Mouse (Mus musculus): Measurements from ENCODE around the gene Olfr67. TPM values are rescaled to one million over a fixed set of nuclear protein-coding genes. Genes with fewer than 3 reads are reported as not detected.
"Not testable (repeated sequence)": the region's sequence is repeated elsewhere in the genome, so short reads cannot be mapped to it uniquely, and the experiment has no call there.

Gene Olfr67
- polyA plus RNA-seq, 1 experiment from 2014 or later: not detected

- Histone ChIP-seq H3K27me3 (ENCODE audit: insufficient read depth, poor library complexity, severe bottlenecking) (no peaks in the 10 kb centered on the region), H3K4me1 (replicated peaks) (no peaks in the 10 kb centered on the region), H3K4me3 (no peak overlapping the region), H3K27ac (no peak overlapping the region), H3K36me3 (no peaks in the 10 kb centered on the region), H3K9me3 (no peaks in the 10 kb centered on the region)
- WGBS: 92% methylated on average over 1 of the region's 1 CpGs
- no peak for DNase-seq (ENCODE audit: low spot score)
Observed at GRCm38 (mm10) chr7:103810296-103810695, 18.7 kb upstream of the Olfr67 start.

- Histone ChIP-seq H3K4me1 (replicated peaks) (no peaks in the 10 kb centered on the region), H3K9me3 (no peaks in the 10 kb centered on the region), H3K27ac (no peak overlapping the region), H3K36me3 (no peaks in the 10 kb centered on the region), H3K4me3 (no peak overlapping the region), H3K27me3 (ENCODE audit: insufficient read depth, poor library complexity, severe bottlenecking) (no peaks in the 10 kb centered on the region)
- 75% methylated on average over 1 of the region's 1 CpGs for WGBS
- no peak for DNase-seq (ENCODE audit: low spot score)
Observed at GRCm38 (mm10) chr7:103809801-103810155, 18.2 kb upstream of the Olfr67 start.

- H3K4me1 ChIP-seq (replicated peaks): no peaks in the 10 kb centered on the region
- H3K36me3 ChIP-seq: no peaks in the 10 kb centered on the region
- no peak overlapping the region for H3K4me3 ChIP-seq
- H3K27ac ChIP-seq: no peak overlapping the region
- no peaks in the 10 kb centered on the region for H3K27me3 ChIP-seq (ENCODE audit: insufficient read depth, poor library complexity, severe bottlenecking)
- no peak for DNase-seq (ENCODE audit: low spot score)
- no peaks in the 10 kb centered on the region for H3K9me3 ChIP-seq
- WGBS: 79% methylated on average over 5 of the region's 5 CpGs
Observed at GRCm38 (mm10) chr7:103808971-103809800, 17.6 kb upstream of the Olfr67 start.

- not testable (repeated sequence) for H3K27ac ChIP-seq; DNase-seq (ENCODE audit: low spot score); H3K4me3 ChIP-seq; H3K4me1 ChIP-seq (replicated peaks); H3K27me3 ChIP-seq (ENCODE audit: insufficient read depth, poor library complexity, severe bottlenecking); H3K9me3 ChIP-seq; H3K36me3 ChIP-seq
- 77% methylated on average over 2 of the region's 2 CpGs for WGBS
Observed at GRCm38 (mm10) chr7:103808120-103808519, 16.5 kb upstream of the Olfr67 start.

GRCm38 (mm10) chr7:103806856-103807255 lies 15.2 kb upstream of the Olfr67 start:
- Histone ChIP-seq H3K27ac (no peak overlapping the region), H3K36me3 (no peaks in the 10 kb centered on the region), H3K9me3 (no peaks in the 10 kb centered on the region), H3K4me1 (replicated peaks) (no peaks in the 10 kb centered on the region), H3K4me3 (no peak overlapping the region), H3K27me3 (ENCODE audit: insufficient read depth, poor library complexity, severe bottlenecking) (no peaks in the 10 kb centered on the region)
- DNase-seq (ENCODE audit: low spot score): peak; percentile 7
- 78% methylated on average over 1 of the region's 1 CpGs for WGBS

- 24% methylated on average over 4 of the region's 4 CpGs for WGBS
Observed at GRCm38 (mm10) chr7:103792669-103793388, 1.2 kb upstream of the Olfr67 start.

GRCm38 (mm10) chr7:103779598-103779997 lies 12.0 kb downstream of the Olfr67 start, which contains the start of gene Olfr68:
Gene Olfr68 (minus strand): TSS chr7:103779698.
- Histone ChIP-seq H3K27ac (no peak within 1 kb of the TSS), H3K36me3 (no peaks in the 10 kb centered on the region), H3K9me3 (no peaks in the 10 kb centered on the region), H3K27me3 (ENCODE audit: insufficient read depth, poor library complexity, severe bottlenecking) (no peaks in the 10 kb centered on the region), H3K4me1 (replicated peaks) (no peaks in the 10 kb centered on the region), H3K4me3 (no peak within 1 kb of the TSS)
- no peak for DNase-seq (ENCODE audit: low spot score)
- WGBS: 80% methylated on average over 3 of the region's 3 CpGs

More at GRCm38 (mm10) chr7:103792669-103793388, 1.2 kb upstream of the Olfr67 start:
- Histone ChIP-seq H3K27ac (no peak overlapping the region), H3K36me3 (no peaks in the 10 kb centered on the region), H3K9me3 (no peaks in the 10 kb centered on the region), H3K27me3 (ENCODE audit: insufficient read depth, poor library complexity, severe bottlenecking) (no peaks in the 10 kb centered on the region), H3K4me1 (replicated peaks) (no peaks in the 10 kb centered on the region), H3K4me3 (no peak overlapping the region)
- no peak for DNase-seq (ENCODE audit: low spot score)

GRCm38 (mm10) chr7:103777652-103778051 lies 14.0 kb downstream of the Olfr67 start:
- DNase-seq (ENCODE audit: low spot score); H3K27ac ChIP-seq; H3K9me3 ChIP-seq; H3K36me3 ChIP-seq; H3K4me1 ChIP-seq (replicated peaks); H3K27me3 ChIP-seq (ENCODE audit: insufficient read depth, poor library complexity, severe bottlenecking); H3K4me3 ChIP-seq: not testable (repeated sequence)
- WGBS: 82% methylated on average over 4 of the region's 4 CpGs

- H3K4me3 ChIP-seq: no peak within 1 kb of the TSS
- H3K4me1 ChIP-seq (replicated peaks): no peaks in the 10 kb centered on the region
- H3K27ac ChIP-seq: no peak within 1 kb of the TSS
- no peaks in the 10 kb centered on the region for H3K9me3 ChIP-seq
- no peak for DNase-seq (ENCODE audit: low spot score)
- WGBS: 73% methylated on average over 2 of the region's 2 CpGs
- no peaks in the 10 kb centered on the region for H3K36me3 ChIP-seq
- H3K27me3 ChIP-seq (ENCODE audit: insufficient read depth, poor library complexity, severe bottlenecking): no peaks in the 10 kb centered on the region
Observed at GRCm38 (mm10) chr7:103771494-103771893, 20.1 kb downstream of the Olfr67 start, which contains the start of gene Olfr69. Gene Olfr69 (minus strand): TSS chr7:103771594.

- not testable (repeated sequence) for H3K36me3 ChIP-seq; H3K27ac ChIP-seq; H3K9me3 ChIP-seq; H3K4me1 ChIP-seq (replicated peaks); H3K4me3 ChIP-seq; H3K27me3 ChIP-seq (ENCODE audit: insufficient read depth, poor library complexity, severe bottlenecking); DNase-seq (ENCODE audit: low spot score)
- WGBS: 88% methylated on average over 6 of the region's 6 CpGs
Observed at GRCm38 (mm10) chr7:103767687-103768086, 23.9 kb downstream of the Olfr67 start.

- not testable (repeated sequence) for H3K4me3 ChIP-seq
- WGBS: 92% methylated on average over 6 of the region's 6 CpGs
Observed at GRCm38 (mm10) chr7:103762212-103762611, 29.4 kb downstream of the Olfr67 start.

GRCm38 (mm10) chr7:103757233-103757632 lies 34.4 kb downstream of the Olfr67 start, which contains the start of gene Olfr630:
Gene Olfr630 (minus strand): TSS chr7:103757333.
- no peaks in the 10 kb centered on the region for H3K9me3 ChIP-seq
- 52% methylated on average over 2 of the region's 2 CpGs for WGBS
- no peaks in the 10 kb centered on the region for H3K27me3 ChIP-seq (ENCODE audit: insufficient read depth, poor library complexity, severe bottlenecking)
- H3K27ac ChIP-seq: no peak within 1 kb of the TSS
- DNase-seq (ENCODE audit: low spot score): no peak
- no peaks in the 10 kb centered on the region for H3K36me3 ChIP-seq
- H3K4me3 ChIP-seq: no peak within 1 kb of the TSS
- H3K4me1 ChIP-seq (replicated peaks): no peaks in the 10 kb centered on the region

More at GRCm38 (mm10) chr7:103762212-103762611, 29.4 kb downstream of the Olfr67 start:
- H3K27me3 ChIP-seq (ENCODE audit: insufficient read depth, poor library complexity, severe bottlenecking); DNase-seq (ENCODE audit: low spot score); H3K9me3 ChIP-seq; H3K27ac ChIP-seq; H3K36me3 ChIP-seq; H3K4me1 ChIP-seq (replicated peaks): not testable (repeated sequence)

GRCm38 (mm10) chr7:103744843-103745242 lies 46.8 kb downstream of the Olfr67 start, which contains the start of gene Olfr629:
Gene Olfr629 (minus strand): TSS chr7:103744943.
- Histone ChIP-seq H3K36me3 (no peaks in the 10 kb centered on the region), H3K4me1 (replicated peaks) (no peaks in the 10 kb centered on the region), H3K9me3 (0 out of 2 replicates have a peak, but pooled peaks cover 3% of the 10 kb centered on the region), H3K27ac (no peak within 1 kb of the TSS), H3K27me3 (ENCODE audit: insufficient read depth, poor library complexity, severe bottlenecking) (no peaks in the 10 kb centered on the region), H3K4me3 (no peak within 1 kb of the TSS)
- WGBS: 81% methylated on average over 2 of the region's 2 CpGs
- no peak for DNase-seq (ENCODE audit: low spot score)
